Mouse (Mus musculus) frontal cortex, postnatal 36 days (tissue): ENCODE measurements around the gene A430005L14Rik.
"Not testable (repeated sequence)": the region's sequence is repeated elsewhere in the genome, so short reads cannot be mapped to it uniquely, and the experiment has no call there.

Source experiments
- DNase-seq, 2 experiments: peaks; one replicate each; pipeline ENCODE4 v3.0.0; 2022; ENCODE audit warnings: low spot score in 2 of 2

The A430005L14Rik gene

GRCm38 (mm10) chr4:153956569-153957405, at the start of gene A430005L14Rik:
Gene A430005L14Rik, plus strand, starts transcription at chr4:153957237.
- DNase-seq, result peak; percentile 97 to 98

GRCm38 (mm10) chr4:153907573-153907972, 49.5 kb upstream of the A430005L14Rik start:
- DNase-seq, result no peak

GRCm38 (mm10) chr4:153913635-153914034, 43.4 kb upstream of the A430005L14Rik start:
- DNase-seq, result no peak

- DNase-seq, result peak in 1 of 2 experiments; percentile 38
Observed at GRCm38 (mm10) chr4:153917773-153918500, 39.1 kb upstream of the A430005L14Rik start.

- no peak for DNase-seq
Observed at GRCm38 (mm10) chr4:153920517-153921233, 36.4 kb upstream of the A430005L14Rik start.

GRCm38 (mm10) chr4:153922090-153922489, 34.9 kb upstream of the A430005L14Rik start:
- not testable (repeated sequence) for DNase-seq

GRCm38 (mm10) chr4:153928772-153929299, 28.2 kb upstream of the A430005L14Rik start:
- DNase-seq, result no peak

- no peak for DNase-seq
Observed at GRCm38 (mm10) chr4:153929425-153929824, 27.6 kb upstream of the A430005L14Rik start.

- no peak for DNase-seq
Observed at GRCm38 (mm10) chr4:153929921-153930320, 27.1 kb upstream of the A430005L14Rik start.

GRCm38 (mm10) chr4:153943243-153943642, 13.8 kb upstream of the A430005L14Rik start:
- peak; percentile 53 to 61 for DNase-seq

- no peak for DNase-seq
Observed at GRCm38 (mm10) chr4:153944261-153944660, 12.8 kb upstream of the A430005L14Rik start.

GRCm38 (mm10) chr4:153945741-153946140, 11.3 kb upstream of the A430005L14Rik start:
- no peak for DNase-seq

- no peak for DNase-seq
Observed at GRCm38 (mm10) chr4:153950372-153950771, 6.7 kb upstream of the A430005L14Rik start.

GRCm38 (mm10) chr4:153951150-153951549, 5.9 kb upstream of the A430005L14Rik start:
- DNase-seq, result no peak

- no peak for DNase-seq
Observed at GRCm38 (mm10) chr4:153951692-153952091, 5.3 kb upstream of the A430005L14Rik start.

GRCm38 (mm10) chr4:153955651-153956050, 1.4 kb upstream of the A430005L14Rik start:
- no peak for DNase-seq

GRCm38 (mm10) chr4:153957444-153958250, 610 bp downstream of the A430005L14Rik start:
- no peak for DNase-seq

GRCm38 (mm10) chr4:153962631-153963030, 5.6 kb downstream of the A430005L14Rik start:
- peak; percentile 44 to 70 for DNase-seq

- DNase-seq, result no peak
Observed at GRCm38 (mm10) chr4:153966651-153967050, 9.6 kb downstream of the A430005L14Rik start.

GRCm38 (mm10) chr4:153967556-153967955, 10.5 kb downstream of the A430005L14Rik start:
- DNase-seq, result no peak

GRCm38 (mm10) chr4:153968063-153968462, 11.0 kb downstream of the A430005L14Rik start:
- DNase-seq, result no peak
